Mouse (Mus musculus): ENCODE results near the gene Pan3.

The Pan3 gene

DNA sequence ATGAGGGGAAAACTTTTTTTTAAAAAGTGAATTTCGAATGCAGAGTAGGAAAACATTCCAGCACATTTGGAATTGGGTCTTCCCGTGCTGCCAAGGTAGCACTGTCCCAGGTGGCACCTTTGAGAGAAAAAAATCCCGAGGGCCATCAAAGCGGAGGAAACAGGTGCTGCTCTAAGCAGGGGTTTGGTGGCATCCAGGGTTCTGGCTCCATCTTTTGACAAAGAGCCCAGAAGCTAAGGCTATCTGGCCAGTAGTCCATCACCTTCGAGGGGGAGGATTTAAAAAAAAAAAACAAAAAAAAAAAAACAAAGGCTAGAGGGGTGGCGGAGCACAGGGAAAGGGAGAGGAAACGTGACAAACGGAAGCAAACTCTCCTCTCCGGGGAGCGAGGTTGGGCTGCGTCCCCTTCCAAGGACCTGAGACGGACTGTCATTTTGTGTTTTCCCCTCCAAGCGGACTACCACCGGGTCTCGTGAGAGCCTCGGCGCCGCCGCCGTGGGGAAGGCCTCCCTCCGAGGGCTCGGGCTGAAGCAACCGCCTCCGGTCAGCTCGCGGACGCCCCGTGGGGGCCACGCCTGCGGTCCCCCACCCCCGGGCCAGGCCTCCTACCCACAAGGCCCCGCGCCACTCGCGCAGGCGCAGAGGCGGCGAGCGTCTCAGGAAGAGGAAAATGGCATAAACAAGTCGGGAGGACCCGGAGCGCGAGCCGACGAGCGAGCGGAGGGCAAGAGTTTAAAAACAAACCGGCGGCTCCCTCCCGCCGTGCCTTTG, at the start of gene Pan3:
Gene Pan3 (plus strand): TSS at position 627 of the 771 bp plus-strand sequence.
- in situ Hi-C loops (cut with MseI, MboI): no loop called here

DNA sequence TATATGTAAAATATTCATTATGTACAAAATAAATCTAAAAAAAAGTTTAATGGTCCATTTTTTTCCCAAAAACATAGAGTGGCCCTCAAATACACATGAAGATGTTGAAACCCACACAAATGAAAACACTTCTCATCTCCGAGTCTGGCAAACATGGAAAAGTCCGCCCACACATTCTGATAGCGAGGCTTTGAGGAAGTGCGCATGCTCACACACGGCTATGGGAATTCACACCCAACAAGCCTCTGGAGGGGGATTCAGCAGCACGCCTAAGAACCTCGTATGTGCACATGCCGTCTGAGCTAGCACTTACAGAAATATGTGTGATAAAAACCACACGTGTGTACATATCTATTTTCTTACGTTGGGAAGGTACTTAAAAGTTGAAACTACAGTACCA, 48.6 kb upstream of the Pan3 start:
- in situ Hi-C loops (cut with MseI, MboI): no loop called here

DNA sequence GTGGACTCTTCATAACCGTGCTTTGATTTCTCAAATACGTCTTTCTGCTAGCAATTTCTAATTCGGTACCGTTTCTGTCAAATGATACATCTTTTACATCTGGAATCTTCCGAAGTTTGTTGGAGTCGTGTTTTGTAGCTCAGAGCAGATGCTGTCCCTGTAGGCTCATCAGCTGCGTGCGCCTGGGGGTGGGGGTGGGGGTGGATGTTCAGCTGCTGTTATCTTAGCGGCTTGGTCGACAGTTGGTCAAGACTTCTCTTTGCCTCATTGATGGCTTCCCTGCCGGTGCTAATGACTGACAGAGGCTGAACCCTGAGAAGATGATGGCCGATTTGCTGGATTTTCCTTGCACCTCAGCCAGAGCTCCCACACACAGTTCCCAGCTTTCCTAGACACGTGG, 43.1 kb upstream of the Pan3 start:
- in situ Hi-C loops (cut with MseI, MboI): no loop called here

DNA sequence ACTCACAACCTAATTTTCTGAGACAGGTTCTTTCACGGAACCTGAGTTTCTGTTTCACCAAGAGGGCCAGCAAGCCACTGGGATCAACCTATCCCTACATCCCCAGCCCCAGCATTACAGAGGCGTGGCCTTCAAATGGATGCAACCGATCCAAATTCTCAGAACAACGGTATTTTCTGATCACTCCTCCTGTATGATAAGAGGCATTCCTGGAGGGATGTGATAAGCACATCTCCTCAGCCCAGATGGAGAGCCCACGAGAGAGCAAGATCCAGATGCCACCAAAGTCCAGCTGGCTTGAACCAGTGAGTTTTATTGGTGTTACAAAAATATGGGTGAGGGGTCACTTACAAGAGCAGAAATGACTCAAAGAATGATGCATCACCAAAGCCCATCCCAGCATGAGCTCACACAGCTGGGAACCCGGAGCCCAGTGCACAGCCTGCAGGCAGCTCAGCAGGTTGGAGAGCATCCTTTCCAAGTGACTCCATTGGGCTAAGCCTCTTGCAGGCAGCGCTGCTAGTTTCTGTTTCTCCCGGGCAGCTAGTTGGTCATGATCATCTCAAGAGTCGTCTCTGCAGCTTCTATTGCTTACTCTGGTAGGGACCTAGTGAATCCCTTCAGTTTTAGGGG, 41.5 kb upstream of the Pan3 start:
- in situ Hi-C loops (cut with MseI, MboI): no loop called here

DNA sequence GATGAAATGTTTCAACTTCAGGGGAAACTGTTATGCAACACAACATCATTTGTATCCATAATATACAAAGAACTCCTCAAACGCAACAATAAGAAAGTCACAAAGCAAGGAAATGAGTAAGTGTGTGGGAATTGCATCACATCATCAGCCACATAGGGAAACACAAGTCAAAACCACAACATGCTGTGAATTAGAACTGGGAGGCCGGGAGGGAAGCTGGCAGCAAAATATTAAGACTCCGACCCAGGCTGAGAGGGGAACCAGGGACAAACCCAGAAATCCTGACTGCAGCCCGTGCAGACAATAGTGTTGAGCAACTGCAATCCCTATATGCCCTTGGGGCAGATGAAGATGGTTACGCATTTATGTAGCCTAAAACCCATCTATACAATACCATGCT, 40.9 kb upstream of the Pan3 start:
- in situ Hi-C loops (cut with MseI, MboI): no loop called here

DNA sequence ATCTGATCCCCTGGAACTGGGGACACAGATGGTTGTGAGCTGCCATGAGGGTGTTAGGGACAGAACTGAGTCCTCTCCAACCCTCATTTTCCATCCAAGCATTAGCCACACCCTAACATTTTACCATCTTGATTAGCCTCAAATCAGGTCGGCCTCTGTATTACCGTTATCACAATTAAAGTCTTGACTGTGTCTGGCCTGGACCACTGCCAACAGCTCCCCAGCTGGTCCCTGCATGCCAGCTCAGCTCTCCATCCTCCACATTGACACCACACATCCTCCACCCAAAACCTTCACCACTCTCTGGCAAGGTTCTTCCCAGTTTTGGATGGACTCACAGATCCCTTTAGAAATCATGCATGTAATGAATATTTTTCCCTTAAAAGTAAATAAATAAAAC, 39.2 kb upstream of the Pan3 start:
- in situ Hi-C loops (cut with MseI, MboI): no loop called here

DNA sequence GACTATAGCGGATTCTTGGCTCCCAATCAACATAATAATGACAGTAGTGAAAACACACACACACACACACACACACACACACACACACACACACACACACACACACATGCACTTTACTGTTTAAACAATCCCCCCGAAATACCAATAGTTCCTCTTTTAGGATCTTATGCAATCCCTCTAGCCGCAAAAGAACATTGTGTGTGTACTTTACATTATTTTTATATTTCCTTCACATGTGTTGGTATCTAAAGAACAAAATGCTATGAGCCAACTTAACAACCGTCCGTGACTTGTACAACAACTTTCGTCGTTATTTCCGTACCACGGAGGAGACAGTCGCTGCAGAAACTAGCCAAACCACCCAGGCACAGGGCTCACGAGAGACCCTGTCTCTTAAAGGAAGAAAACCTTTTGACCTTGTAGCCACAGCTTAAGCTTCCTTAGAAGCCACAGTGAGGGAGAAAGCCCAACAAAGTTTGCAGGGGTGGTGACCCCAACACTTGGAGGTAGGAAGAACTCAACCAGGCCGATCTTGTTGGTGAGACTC, 37.2 kb upstream of the Pan3 start:
- in situ Hi-C loops (cut with MseI, MboI): no loop called here

DNA sequence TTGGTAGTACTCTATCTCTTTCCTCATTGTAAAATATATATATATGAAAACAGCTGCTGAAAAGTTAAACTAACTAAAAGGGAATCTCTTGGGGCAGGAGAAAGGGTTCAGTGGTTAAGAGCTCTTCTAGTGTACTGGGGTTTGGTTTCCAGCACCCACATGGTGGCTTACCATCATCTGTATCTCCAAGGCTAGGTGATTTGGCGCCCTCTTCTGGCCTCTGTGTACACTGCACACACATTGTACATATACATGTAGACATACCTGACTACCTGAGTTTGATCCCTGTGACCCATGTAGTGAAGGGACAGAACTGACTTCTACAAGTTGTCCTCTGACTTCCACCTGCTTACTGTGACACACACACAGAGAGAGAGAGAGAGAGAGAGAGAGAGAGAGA, 34.9 kb upstream of the Pan3 start:
- in situ Hi-C loops (cut with MseI, MboI): no loop called here

DNA sequence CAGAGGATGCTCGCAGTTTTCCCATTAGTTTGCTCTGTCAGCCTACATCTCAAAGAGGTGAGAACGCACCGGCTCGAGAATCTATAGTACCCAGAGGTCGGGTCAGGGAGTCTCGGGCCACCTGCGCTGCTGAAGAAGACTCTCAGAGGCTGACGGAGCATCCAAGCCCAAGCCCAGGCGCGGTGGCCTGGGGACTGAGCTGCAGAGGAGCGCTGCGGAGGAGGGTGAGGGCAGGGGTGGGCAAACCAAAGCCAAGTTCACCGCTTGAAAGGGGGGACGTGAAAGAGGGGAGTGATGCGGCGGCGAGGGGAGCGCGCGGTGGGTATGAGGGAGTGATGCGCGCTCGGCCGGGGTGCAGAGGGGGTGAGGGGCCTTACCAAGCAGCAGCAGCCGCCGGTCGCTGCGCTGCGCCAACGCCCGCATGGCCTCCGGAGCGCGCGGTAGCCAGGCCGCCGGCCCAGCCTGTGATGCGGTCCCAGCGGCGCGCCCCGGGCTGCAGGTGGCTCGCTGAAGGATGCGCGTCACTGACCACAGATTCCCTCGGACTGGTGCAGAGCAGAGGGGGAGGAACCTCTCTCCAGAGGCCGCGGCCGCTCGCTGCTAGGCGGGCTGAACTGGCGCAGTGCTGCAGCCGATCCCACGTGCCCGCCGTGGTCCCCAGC, 30.0 kb upstream of the Pan3 start, which contains the start of gene Flt3:
Gene Flt3 (minus strand): TSS at position 647 of the 662 bp plus-strand sequence.
- in situ Hi-C loops (cut with MseI, MboI): no loop called here

DNA sequence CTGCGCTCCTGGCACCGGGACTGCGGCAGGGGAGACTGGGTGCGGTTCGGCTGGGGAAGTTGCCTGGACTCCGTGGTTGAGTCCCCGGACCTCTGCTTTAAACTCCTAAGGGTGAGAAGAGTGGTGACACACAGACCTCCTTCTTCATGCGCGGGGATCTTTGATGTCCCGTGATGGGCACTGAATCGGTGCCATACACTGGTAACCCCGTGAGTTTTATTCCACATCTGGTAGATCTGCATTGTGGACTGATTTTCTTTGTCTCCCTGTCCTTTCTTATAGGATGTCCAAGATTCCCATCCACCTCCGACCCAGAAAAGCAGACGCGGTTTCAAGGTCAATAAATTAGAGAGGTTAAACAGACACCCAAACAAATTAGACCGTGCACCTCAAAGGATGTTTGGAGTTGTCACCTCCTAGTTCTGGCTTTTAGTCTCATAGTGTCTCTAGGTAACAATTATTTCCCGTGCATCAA, 29.4 kb upstream of the Pan3 start:
- in situ Hi-C loops (cut with MseI, MboI): no loop called here

DNA sequence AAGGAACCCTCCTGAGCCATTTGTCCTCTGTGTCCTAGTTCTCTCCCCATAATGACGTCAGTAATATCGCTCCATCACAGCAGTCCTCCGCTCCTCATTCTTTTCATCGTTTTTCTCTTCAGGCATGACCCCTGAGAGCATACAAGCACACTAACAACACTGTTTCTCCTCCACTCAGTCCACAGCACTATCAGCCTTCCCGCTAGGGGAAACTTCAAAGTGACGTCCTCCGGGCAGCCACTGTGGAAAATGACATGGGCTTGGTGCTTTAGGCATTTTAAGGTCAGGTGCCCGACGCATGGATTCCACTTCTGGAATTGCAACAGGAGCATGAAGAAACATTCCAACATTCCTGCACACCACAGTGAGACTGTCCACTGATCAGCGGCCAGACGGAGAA, 28.9 kb upstream of the Pan3 start:
- in situ Hi-C loops (cut with MseI, MboI): no loop called here

DNA sequence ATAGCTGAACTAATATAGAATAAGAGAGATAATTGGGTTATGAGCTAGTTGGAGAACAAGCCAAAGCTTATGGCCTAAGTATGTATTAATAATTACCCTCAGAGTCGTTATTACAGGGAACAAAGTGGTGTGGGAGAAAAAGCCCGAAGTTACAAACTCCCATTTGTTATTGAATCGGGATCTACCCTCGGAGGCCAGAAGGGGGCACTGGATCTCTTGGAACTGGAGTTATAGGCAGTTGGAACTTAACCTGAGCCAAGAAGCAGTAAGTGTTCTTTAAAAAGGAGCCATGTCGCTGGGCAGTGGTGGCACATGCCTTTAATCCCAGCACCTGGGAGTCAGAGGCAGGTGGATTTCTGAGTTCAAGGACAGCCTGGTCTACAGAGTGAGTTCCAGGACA, 27.5 kb upstream of the Pan3 start:
- in situ Hi-C loops (cut with MseI, MboI): no loop called here

DNA sequence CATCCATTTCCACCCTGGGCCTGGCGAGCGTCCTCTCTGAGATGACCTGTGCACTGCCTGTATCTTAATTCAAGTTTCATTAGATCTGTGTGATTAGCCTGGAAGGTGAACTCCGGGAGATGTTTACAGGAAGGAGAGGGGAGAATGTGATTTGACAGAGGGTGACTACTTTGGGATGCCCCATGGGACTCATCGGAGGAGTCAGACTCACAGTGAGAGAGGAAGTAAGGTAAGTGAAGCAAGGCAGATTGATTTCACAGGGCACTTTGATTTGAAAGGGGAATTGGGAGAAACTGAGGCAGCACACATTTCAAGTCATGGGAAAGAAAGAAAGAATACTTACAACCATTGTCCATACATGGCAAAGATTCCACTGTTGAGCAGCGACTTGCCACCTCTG, 23.8 kb upstream of the Pan3 start:
- in situ Hi-C loops (cut with MseI, MboI): no loop called here

DNA sequence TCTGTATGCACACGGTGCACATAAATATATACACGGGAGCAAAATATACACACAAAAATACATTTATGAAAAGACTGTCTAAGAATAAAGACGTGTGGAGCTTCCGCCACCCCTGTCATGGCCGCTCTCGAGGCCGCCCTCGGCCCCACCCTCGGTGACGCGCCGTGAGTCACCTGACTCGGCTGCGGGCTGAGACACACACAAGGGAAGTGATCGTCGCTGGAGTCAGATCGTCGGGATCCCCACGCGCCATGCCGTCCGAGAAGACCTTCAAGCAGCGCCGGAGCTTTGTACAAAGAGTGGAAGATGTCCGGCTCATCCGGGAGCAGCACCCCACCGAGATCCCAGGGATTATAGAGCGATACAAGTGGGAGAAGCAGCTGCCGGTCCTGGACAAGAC, 21.2 kb upstream of the Pan3 start:
- in situ Hi-C loops (cut with MseI, MboI): no loop called here

DNA sequence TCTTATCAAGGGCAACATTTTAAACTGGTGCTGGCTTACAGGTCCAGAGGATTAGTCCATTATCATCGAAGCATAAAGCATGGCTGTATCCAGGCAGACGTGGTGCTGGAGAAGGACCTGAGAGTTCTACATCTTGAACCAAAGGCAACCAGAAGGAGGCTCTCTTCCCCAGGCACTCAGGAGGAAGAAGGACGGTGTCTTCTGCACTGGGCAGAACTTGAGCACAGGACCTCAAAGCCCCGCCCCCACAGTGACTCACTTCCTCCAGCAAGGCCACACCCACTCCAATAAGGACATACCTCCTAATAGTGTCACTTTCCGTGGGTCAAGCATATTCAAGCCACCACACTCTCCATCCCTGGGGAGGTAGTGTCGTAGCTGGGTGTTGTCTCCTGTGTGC, 19.4 kb upstream of the Pan3 start:
- in situ Hi-C loops (cut with MseI, MboI): no loop called here

DNA sequence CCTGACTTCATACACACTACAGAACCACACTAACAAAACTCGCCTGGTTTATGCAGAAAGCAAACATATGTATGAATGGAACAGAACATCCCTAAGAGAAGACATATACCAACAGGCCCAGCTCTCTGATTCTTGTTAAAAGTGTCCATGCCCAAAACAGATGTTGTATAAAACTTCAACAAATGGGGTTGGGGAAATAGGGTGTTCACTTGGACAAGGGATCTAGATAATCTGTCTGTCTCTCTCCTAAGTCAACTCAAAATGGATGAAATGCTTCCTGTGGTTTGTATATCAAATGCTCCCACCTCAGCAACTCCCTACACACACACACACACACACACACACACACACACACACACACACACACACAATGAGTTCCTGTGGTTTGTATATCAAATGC, 12.0 kb upstream of the Pan3 start:
- in situ Hi-C loops (cut with MseI, MboI): no loop called here

DNA sequence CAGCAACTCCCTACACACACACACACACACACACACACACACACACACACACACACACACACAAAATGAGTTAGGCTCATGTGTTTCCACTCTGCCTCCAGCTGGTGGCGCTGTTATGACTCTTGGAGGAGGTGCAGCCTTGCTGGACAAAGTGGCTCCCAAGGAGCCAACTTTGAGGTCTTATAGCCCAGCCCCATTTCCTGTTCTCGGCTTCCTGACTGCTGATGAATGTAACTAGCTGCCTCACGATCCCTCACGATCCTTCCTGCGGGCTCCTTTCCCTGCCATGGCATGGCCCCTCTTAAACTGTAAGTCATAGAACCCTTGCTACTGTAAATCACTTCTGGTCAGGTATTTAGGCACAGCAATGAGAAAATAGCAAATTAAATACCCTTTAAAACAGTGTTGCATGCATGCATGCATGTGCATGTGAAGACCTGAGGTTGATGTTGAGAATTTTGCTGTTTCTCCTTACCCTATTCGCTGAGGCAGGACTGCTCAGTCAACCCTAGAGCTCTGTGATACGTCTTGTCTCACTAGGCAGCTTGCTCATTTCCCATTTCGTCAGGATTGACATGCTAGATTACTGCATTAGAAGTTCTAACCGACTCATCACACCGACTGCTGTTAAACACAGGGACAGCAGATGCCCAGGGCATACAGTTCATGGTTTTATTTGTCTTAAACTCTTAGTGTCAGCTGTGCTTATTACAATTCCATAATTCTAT, 11.4 kb upstream of the Pan3 start:
- in situ Hi-C loops (cut with MseI, MboI): no loop called here

DNA sequence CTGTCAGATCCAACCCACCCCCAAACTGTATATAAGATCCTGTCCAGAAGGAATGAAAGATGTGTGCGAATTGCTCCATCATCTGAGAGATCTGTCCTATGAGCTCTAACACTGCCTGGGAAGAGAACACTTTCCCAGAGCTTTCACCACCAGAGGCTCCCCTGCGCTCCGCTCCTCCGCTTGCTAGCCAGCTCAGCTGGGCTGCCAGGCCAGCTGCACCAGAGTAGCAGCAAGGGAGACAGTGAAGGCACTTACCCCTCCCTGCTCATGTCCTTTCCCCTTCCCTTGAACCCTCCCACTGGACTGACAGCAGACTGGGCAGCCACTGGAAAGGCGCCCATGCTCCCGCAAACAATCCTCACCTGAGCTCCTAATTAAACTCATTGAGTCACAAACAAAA, 6.3 kb upstream of the Pan3 start:
- in situ Hi-C loops (cut with MseI, MboI): no loop called here

DNA sequence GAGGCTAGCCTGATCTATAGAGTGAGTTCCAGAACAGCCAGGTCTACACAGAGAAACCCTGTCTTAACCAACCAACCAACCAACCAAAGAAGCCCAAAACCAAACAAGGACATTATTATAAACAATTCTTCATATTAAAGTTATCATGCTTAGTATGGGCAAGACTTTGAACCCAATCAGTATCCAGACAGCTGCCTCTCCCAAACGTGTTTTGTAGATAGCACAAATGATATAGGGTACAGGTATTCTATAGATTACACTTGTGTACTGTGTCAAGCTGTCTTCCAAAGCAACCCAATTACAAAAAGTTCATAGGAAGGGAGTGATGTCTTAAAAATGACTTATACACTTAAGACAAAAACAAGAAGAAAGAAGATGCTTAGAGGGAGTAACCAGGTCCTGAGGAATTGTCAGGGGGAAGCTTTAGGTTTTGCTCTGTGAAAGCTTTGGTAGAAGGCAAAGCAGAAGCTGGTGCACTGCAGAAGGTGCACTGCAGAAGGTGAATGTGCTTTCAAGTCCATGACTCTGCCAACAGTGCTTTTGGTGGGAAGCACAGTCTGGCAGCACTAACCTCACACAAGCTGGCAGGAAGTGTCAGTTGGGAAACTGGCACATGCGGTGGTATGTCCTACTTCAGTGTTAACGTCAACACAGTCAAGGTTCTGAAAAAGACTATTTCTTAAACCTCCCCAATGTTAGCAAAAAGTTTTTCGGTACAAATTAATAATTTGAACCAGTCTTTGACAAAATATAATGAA, 3.7 kb upstream of the Pan3 start:
- in situ Hi-C loops (cut with MseI, MboI): no loop called here

DNA sequence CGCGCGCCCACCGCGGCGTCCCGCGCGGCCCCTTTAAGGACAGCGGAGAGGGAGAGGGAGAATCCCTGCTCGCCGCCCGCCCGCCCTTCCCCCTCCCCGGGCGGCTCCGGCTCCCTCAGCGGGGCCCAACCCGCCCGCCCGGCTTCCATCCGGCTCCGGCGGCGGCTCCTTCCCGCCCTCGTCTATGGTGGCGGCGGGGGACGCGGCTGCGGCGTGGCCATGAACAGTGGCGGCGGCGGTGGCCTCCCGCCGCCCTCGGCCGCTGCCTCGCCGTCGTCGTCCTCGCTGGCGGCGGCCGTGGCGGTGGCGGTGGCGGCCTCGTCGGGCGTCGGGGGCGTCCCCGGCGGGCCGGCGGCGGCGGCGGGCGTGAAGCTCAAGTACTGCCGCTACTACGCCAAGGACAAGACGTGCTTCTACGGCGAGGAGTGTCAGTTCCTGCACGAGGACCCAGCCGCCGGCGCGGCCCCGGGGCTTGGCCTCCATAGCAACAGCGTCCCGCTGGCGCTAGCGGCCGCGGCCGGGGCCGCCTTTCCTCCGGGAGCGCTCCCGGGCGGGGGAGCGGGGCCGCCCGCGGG, 487 bp downstream of the Pan3 start:
- in situ Hi-C loops (cut with MseI, MboI): no loop called here

Data from mouse trophoblast stem cell (cell line).